Mouse (Mus musculus): ENCODE data around the gene Zfp948. TPM values are rescaled to one million over a fixed set of nuclear protein-coding genes. Genes with fewer than 3 reads are reported as not detected.

Zfp948 gene
- total and polyA plus RNA-seq, 3 experiments, result 0.72 to 1.6 (median 0.74) TPM

- H3K27ac ChIP-seq (ENCODE audit: insufficient read depth, low read depth), result peak overlapping the region; percentile 95
- peak overlapping the region; percentile 83 for H3K9ac ChIP-seq (ENCODE audit: insufficient read depth, low read depth)
- in situ Hi-C loops (cut with MboI; ENCODE audit: low pct_ligation_motif_present, low pct_unique_long_range_greater_than_20kb, low sequenced_read_pairs) (no loop called here), dilution Hi-C loops (cut with MboI; ENCODE audit: extremely low pct_ligation_motif_present, extremely low pct_unique_long_range_greater_than_20kb, low sequenced_read_pairs) (no loop called here)
- peak overlapping the region; percentile 73 to 97 (median 79) for H3K4me3 ChIP-seq (replicated peaks in 1 of 3; ENCODE audit: low read depth in 2 of 3, low read length in 2 of 3, poor library complexity in 1 of 3)
- peak; percentile 93 for DNase-seq (ENCODE audit: extremely low read depth)
- H3K9me3 ChIP-seq (replicated peaks; ENCODE audit: low read length), result no peaks in the 10 kb centered on the region
- TF ChIP-seq RCOR1 (conservative IDR thresholded peaks at IDR 0.05; ENCODE audit: low read depth, low read length) (no peak; the same call in 1 of the 2 replicates), MXI1 (IDR thresholded peaks at IDR 0.05; ENCODE audit: low read depth, low read length) (peak; percentile 33; the same call in 1 of the 2 replicates), ZC3H11A (IDR thresholded peaks at IDR 0.05; ENCODE audit: low read depth, low read length) (peak; percentile 18; the same call in 1 of the 2 replicates), USF1 (IDR thresholded peaks at IDR 0.05; ENCODE audit: low read depth, low read length) (no peak), NRF1 (IDR thresholded peaks at IDR 0.05; ENCODE audit: low read depth, low read length) (no peak; the same call in 1 of the 2 replicates), MEF2A (IDR thresholded peaks at IDR 0.05; ENCODE audit: borderline replicate concordance, low read depth, low read length) (peak; percentile 82), ZMIZ1 (IDR thresholded peaks at IDR 0.05; ENCODE audit: low read depth, low read length) (peak; percentile 15; the same call in 1 of the 2 replicates), HCFC1 (IDR thresholded peaks at IDR 0.05; ENCODE audit: low read depth, low read length) (no peak; the same call in 1 of the 2 replicates), CHD1 (IDR thresholded peaks at IDR 0.05; ENCODE audit: low read depth, low read length) (peak; percentile 41; the same call in 1 of the 2 replicates), EP300 (IDR thresholded peaks at IDR 0.05; ENCODE audit: low read length) (no peak), MAZ (IDR thresholded peaks at IDR 0.05; ENCODE audit: low read depth, low read length) (0 out of 2 replicates have a peak, but pooled peaks have one; percentile 33), POLR2A (IDR thresholded peaks at IDR 0.05; ENCODE audit: low read depth, low read length) (no peak), TBP (conservative IDR thresholded peaks at IDR 0.05; ENCODE audit: low read depth, low read length) (peak; percentile 49; the same call in 1 of the 2 replicates), MAX (IDR thresholded peaks at IDR 0.05; ENCODE audit: low read length) (0 out of 2 replicates have a peak, but pooled peaks have one; percentile 30), JUN (IDR thresholded peaks at IDR 0.05; ENCODE audit: insufficient read depth, low read depth, low read length) (peak; percentile 11; the same call in 1 of the 2 replicates), GABPA (IDR thresholded peaks at IDR 0.05; ENCODE audit: insufficient replicate concordance, low read depth, low read length) (no peak), NELFE (IDR thresholded peaks at IDR 0.05; ENCODE audit: low read depth, low read length) (no peak), ELF1 (IDR thresholded peaks at IDR 0.05; ENCODE audit: low read depth, low read length) (peak; percentile 39), ZKSCAN1 (IDR thresholded peaks at IDR 0.05; ENCODE audit: borderline replicate concordance, low read depth, low read length) (no peak), SMC3 (IDR thresholded peaks at IDR 0.05; ENCODE audit: low read depth, low read length) (peak; percentile 72), ETS1 (conservative IDR thresholded peaks at IDR 0.05; ENCODE audit: low read depth, low read length) (peak; percentile 57; the same call in 1 of the 2 replicates), CTCF (conservative IDR thresholded peaks at IDR 0.05 in 1 of 2, IDR thresholded peaks at IDR 0.05 in 1 of 2; ENCODE audit: low read depth in 2 of 2, low read length in 2 of 2) (peak; percentile 45 to 85), UBTF (IDR thresholded peaks at IDR 0.05; ENCODE audit: low read depth, low read length) (no peak), ZNF384 (IDR thresholded peaks at IDR 0.05; ENCODE audit: low read depth, low read length) (peak; percentile 84), BHLHE40 (IDR thresholded peaks at IDR 0.05; ENCODE audit: low read depth, low read length) (peak; percentile 28; the same call in 1 of the 2 replicates), SIN3A (IDR thresholded peaks at IDR 0.05; ENCODE audit: low read length) (peak; percentile 36; the same call in 1 of the 2 replicates), TCF12 (IDR thresholded peaks at IDR 0.05; ENCODE audit: low read depth, low read length) (peak; percentile 53; the same call in 1 of the 2 replicates), JUND (conservative IDR thresholded peaks at IDR 0.05; ENCODE audit: low read depth, low read length) (peak; percentile 80; the same call in 1 of the 2 replicates), RAD21 (IDR thresholded peaks at IDR 0.05; ENCODE audit: low read depth, low read length) (peak; percentile 89), PAX5 (IDR thresholded peaks at IDR 0.05; ENCODE audit: low read length) (no peak), IRF4 (IDR thresholded peaks at IDR 0.05; ENCODE audit: low read depth, low read length) (no peak), USF2 (conservative IDR thresholded peaks at IDR 0.05; ENCODE audit: low read depth, low read length) (no peak), POLR2AphosphoS2 (IDR thresholded peaks at IDR 0.05; ENCODE audit: low read depth, low read length) (no peak), E2F4 (IDR thresholded peaks at IDR 0.05; ENCODE audit: insufficient replicate concordance, low read depth, low read length) (peak; percentile 75; the same call in 1 of the 2 replicates), KAT2A (IDR thresholded peaks at IDR 0.05; ENCODE audit: insufficient replicate concordance, low read length) (no peak), MYC (IDR thresholded peaks at IDR 0.05; ENCODE audit: low read depth, low read length) (0 out of 2 replicates have a peak, but pooled peaks have one; percentile 30), CHD2 (IDR thresholded peaks at IDR 0.05; ENCODE audit: low read length) (no peak), MAFK (IDR thresholded peaks at IDR 0.05; ENCODE audit: insufficient replicate concordance, low read length) (peak; percentile 82)
- peaks cover 4 to 29% of the 10 kb centered on the region in 2 experiments; a peak in 3 of 4 replicates for H3K4me1 ChIP-seq (ENCODE audit: control insufficient read depth in 1 of 2, insufficient read depth in 2 of 2)
- peaks cover 0 to 10% of the 10 kb centered on the region in 2 experiments for H3K36me3 ChIP-seq (replicated peaks in 1 of 2; ENCODE audit: control insufficient read depth in 1 of 2, insufficient read depth in 1 of 2, low read length in 1 of 2)
- peak overlapping the region; percentile 99 for H3K4me2 ChIP-seq (ENCODE audit: insufficient read depth, low read depth, poor library complexity, severe bottlenecking)
- H3K27me3 ChIP-seq (replicated peaks), result no peaks in the 10 kb centered on the region
- H3K79me2 ChIP-seq (replicated peaks; ENCODE audit: control insufficient read depth, extremely low read depth, insufficient read depth, poor library complexity, severe bottlenecking), result peaks cover 13% of the 10 kb centered on the region
Measured at GRCm38 (mm10) chr17:21534460-21535095, 32.2 kb upstream of the Zfp948 start.
